Mouse (Mus musculus) CD4-positive, CD25-positive, alpha-beta regulatory T cell (primary cell): ENCODE data around the gene Rnd1. TPM values are rescaled to one million over a fixed set of nuclear protein-coding genes. Genes with fewer than 3 reads are reported as not detected.

ENCODE experiments used
- polyA plus RNA-seq: library from polyadenylated mRNA; unstranded; fragments of 100-300 nt; shearing (Covaris generic); gene quantifications from one replicate; pipeline ENCODE4 v1.2.1, GENCODE M21; 2017

The Rnd1 gene
- polyA plus RNA-seq, result 0.87 TPM

DNA sequence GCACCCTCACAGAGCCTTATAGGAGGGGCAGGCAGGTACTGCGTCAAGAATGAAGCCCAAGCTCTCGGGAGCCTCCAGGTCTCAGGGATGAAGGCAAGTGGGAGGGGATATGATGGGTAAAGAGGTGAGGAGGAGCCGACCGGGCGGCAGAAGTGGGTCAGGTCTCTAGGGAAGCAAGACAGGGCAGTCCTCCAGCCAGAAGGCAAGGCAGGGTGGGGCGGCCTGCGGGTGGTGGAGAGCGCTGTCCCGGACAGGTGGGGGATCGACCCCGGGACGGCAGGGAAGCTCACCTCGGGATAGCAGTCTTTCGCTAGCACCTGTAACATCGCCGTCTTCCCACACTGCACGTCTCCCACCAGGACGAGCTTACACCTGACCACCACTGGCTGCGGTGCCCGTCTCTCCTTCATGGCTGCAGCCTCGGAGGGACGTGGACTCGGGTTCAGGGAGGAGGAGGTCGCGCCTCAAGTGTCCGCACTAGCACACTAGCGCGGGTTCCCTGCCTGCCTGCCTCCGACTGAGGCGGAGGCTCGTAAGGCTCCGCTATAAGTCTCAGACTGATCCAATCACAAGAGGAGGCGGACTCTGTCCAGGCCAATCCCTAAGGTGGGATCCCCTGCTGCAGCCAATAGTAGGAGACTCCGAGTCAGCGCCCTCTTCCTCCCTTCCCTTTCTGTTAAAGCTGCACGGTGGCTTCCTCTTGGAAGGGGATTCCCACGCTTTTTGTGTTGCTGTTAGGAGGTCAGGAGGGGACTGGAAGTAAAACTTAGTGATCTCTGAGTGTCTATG, at the start of gene Rnd1:
Rnd1 (minus strand) TSS at position 522 of the 789 bp plus-strand sequence.

DNA sequence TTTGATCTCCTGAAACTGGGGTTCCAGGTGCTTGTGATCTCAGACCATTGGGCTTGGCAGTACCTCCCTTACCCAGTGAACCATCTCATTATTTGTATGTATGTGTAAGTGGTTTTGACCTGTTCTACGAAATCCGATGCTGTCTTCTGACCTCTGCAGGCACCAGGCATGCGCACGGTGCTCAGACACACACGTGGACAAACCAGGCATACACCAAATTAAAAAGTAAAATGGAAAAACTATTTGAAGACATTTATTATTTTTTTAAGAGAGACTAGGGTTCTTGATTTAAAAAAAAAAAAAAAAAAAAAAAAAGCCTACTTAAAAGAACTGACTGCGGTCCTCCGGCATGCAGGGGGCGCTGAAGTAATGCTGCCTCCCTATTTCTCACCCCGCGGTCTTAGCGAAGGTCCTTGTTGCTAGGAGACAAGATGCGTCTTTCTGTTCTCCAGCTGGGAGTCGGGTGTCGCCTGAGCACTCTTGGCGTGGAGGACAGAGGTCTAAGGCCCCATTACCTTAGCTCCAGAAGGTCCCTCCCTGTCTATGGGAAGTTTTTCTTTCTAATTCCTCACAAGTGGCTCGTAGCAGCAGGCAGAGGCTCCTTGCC, 30.6 kb upstream of the Rnd1 start, which contains the start of gene Ccdc65:
Ccdc65 (plus strand) TSS at position 442 of the 607 bp plus-strand sequence.

DNA sequence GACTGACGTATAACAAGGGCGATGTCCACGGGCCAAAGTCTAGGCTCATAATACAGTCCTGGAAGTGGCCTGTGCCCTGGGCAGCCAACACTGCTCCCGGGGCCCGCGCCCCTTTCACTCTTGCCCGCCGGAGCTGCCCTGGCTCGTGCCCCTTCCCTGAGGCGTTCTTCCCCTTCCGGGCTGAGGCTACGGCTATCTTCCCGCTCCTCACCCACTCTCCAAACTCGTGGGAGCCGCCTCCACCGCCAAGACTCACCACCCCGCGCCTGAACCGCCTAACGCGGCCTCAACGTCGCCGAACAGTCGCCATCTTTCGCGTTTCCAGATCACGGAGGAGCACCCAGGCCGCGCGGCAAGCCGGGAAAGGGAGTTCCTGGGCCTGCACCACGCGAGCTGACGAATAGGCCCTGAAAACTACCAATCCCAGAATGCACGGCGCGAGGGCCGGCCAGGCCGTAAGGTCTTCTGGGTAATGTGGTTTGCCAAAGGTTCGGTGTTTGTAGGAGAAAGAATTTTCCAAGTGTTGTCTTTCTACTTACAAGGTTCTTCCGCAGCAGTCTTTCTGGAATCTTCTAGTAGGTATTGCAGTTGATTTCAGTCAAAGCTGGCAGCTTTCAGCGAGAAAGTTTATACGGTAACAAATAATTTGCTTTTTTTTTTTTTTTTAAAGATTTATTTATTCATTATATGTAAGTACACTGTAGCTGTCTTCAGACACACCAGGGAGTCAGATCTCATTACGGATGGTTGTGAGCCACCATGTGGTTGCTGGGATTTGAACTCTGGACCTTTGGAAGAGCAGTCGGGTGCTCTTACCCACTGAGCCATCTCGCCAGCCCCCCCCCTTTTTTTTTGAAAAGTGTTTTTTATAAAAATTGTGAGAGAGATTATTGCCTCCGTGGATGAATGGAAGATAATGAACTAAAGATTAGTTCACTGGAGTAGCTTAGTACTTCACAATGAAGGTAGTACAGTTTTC, 14.4 kb downstream of the Rnd1 start, which contains the start of gene Ddx23:
Ddx23 (minus strand) TSS at position 328 of the 979 bp plus-strand sequence.

DNA sequence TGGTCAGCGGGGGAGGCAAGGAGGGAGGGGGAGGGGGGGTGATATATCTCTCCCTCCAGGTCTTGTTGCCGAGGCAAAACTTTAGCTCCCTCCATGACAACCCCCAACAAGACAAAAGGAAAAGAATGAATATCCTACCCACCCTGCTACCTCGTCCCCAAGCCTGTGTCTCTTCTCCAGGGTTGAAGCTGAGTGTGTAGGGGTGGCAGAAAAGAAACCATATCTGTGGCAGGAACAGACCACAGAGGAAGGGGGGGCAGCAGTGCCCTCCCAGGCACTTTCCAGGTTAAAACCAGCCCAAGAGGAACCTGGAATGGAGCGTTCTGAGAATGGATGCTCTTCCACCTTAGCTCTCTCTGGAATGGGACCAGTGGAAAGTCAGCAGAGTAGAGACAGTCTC, 46.7 kb downstream of the Rnd1 start, which contains the start of gene Cacnb3:
Cacnb3 (plus strand) TSS at position 301 of the 400 bp plus-strand sequence.

Other genes starting within 250 kb of the Rnd1 start
- gene Olfr282, start 246.2 kb downstream of the Rnd1 start, polyA plus RNA-seq, result not detected
- gene Olfr281, start 224.9 kb downstream of the Rnd1 start, polyA plus RNA-seq, result 0.05 TPM
- not detected for gene OR5BS1P, start 207.6 kb downstream of the Rnd1 start, polyA plus RNA-seq
- 0.24 TPM for gene Lalba, start 194.7 kb downstream of the Rnd1 start, polyA plus RNA-seq
- 0.11 TPM for gene Olfr279, start 185.1 kb downstream of the Rnd1 start, polyA plus RNA-seq
- 113 TPM for gene Kansl2, start 143.2 kb downstream of the Rnd1 start, polyA plus RNA-seq
- 64.4 TPM for gene Ccnt1, start 106.5 kb downstream of the Rnd1 start, polyA plus RNA-seq
- not detected for gene 4930415O20Rik, start 106.5 kb downstream of the Rnd1 start, polyA plus RNA-seq
- 5.2 TPM for gene Adcy6, start 67.4 kb downstream of the Rnd1 start, polyA plus RNA-seq
- 0.71 TPM for gene Cacnb3, start 46.6 kb downstream of the Rnd1 start, polyA plus RNA-seq
- 21.9 TPM for gene Ddx23, start 14.6 kb downstream of the Rnd1 start, polyA plus RNA-seq
- not detected for gene Ccdc65, start 30.7 kb upstream of the Rnd1 start, polyA plus RNA-seq
- 0.74 TPM for gene Fkbp11, start 50.7 kb upstream of the Rnd1 start, polyA plus RNA-seq
- gene Arf3, start 85.8 kb upstream of the Rnd1 start, polyA plus RNA-seq, result 148 TPM
- 0.20 TPM for gene Wnt10b, start 100.7 kb upstream of the Rnd1 start, polyA plus RNA-seq
- gene Wnt1, start 112.4 kb upstream of the Rnd1 start, polyA plus RNA-seq, result not detected
- not detected for gene Ddn, start 132.0 kb upstream of the Rnd1 start, polyA plus RNA-seq
- gene Prkag1, start 154.1 kb upstream of the Rnd1 start, polyA plus RNA-seq, result 129 TPM
- gene Kmt2d, start 193.7 kb upstream of the Rnd1 start, polyA plus RNA-seq, result 31.2 TPM
- 17.2 TPM for gene Rhebl1, start 217.1 kb upstream of the Rnd1 start, polyA plus RNA-seq
- not detected for gene Dhh, start 221.1 kb upstream of the Rnd1 start, polyA plus RNA-seq
- 70.7 TPM for gene Lmbr1l, start 240.8 kb upstream of the Rnd1 start, polyA plus RNA-seq